15 mouse cellular contexts compared by ENCODE assay signal in the genomic region with DNA sequence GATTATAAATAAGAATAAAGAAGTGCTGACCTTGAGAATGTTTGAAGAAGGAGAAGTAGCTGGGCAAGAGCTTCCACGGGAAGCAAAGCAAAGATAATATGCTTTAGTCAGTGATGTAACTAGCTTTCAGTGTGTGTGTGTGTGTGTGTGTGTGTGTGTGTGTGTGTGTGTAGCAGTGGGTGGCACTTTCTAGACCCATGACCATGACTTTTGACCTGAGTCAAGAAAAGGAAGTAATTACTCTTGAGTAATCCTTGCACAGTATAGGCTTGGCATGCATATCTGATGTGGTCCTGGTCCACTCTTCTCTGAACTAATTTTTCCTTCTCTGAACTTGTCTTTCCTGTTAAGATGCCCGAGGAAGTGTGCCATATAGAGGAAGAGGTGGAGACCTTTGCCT. TPM values are rescaled to one million over a fixed set of nuclear protein-coding genes. Genes with fewer than 3 reads are reported as not detected.
DNase-seq lines count a peak whose midpoint lies in the region; ATAC-seq and TF ChIP-seq lines count a peak whose summit lies in the region.
"Had no signal": no experiment of that assay in that cellular context is flagged by ENCODE, and none has a peak within 500 bp of the region (broad histone marks: within the 10 kb centered on the region; RNA-seq: fewer than 3 reads in every experiment).

No protein-coding gene starts in this region.

- no peak overlapping the region for H3K9ac ChIP-seq in kidney, embryonic 16.5 days (replicated peaks; ENCODE audit: low read length)
- H3K9ac ChIP-seq in lung, postnatal 0 days (replicated peaks; ENCODE audit: low read depth): no peak overlapping the region
- no peak overlapping the region for H3K9ac ChIP-seq in hindbrain, embryonic 13.5 days
- H3K9ac ChIP-seq: heart, embryonic 15.5 days; intestine, embryonic 15.5 days; lung, embryonic 14.5 days; midbrain, embryonic 15.5 days; neural tube, embryonic 15.5 days had no signal

- WGBS in kidney, embryonic 16.5 days: 78% methylated on average over 2 of the region's 2 CpGs
- 44% methylated on average over 2 of the region's 2 CpGs for WGBS in lung, postnatal 0 days
- WGBS in spleen, adult 2 months: 8% methylated on average over 2 of the region's 2 CpGs
- WGBS in hindbrain, embryonic 13.5 days: 76% methylated on average over 2 of the region's 2 CpGs

- peak; percentile 46; the same call in 1 of the 2 replicates for ATAC-seq in kidney, embryonic 16.5 days (ENCODE audit: low FRiP score, low TSS enrichment)
- peak; percentile 60 for ATAC-seq in lung, postnatal 0 days
- ATAC-seq in erythroid progenitor cell, adult 5-6 weeks (replicated peaks; ENCODE audit: low FRiP score, poor library complexity, severe bottlenecking): no peak
- ATAC-seq in hindbrain, embryonic 13.5 days (ENCODE audit: low FRiP score): no peak
- ATAC-seq: intestine, embryonic 15.5 days; midbrain, embryonic 15.5 days had no signal

- no peak overlapping the region for H3K4me3 ChIP-seq in kidney, embryonic 16.5 days (ENCODE audit: low read length)
- H3K4me3 ChIP-seq in lung, postnatal 0 days (ENCODE audit: low read depth, low read length): no peak overlapping the region
- no peak overlapping the region for H3K4me3 ChIP-seq in spleen, adult 2 months (ENCODE audit: extremely low read depth, insufficient read depth, insufficient read length)
- H3K4me3 ChIP-seq in hindbrain, embryonic 13.5 days: no peak overlapping the region
- H3K4me3 ChIP-seq: embryonic facial prominence, embryonic 10.5 days; forebrain, embryonic 10.5 days; heart, embryonic 15.5 days; intestine, embryonic 15.5 days; midbrain, embryonic 15.5 days; neural tube, embryonic 15.5 days had no signal

- no peaks in the 10 kb centered on the region for H3K36me3 ChIP-seq in kidney, embryonic 16.5 days (ENCODE audit: insufficient read depth, low read length)
- H3K36me3 ChIP-seq in lung, postnatal 0 days (ENCODE audit: insufficient read depth, low read length): no peaks in the 10 kb centered on the region
- no peaks in the 10 kb centered on the region for H3K36me3 ChIP-seq in spleen, adult 2 months (ENCODE audit: control insufficient read depth, insufficient read depth, low read length)
- H3K36me3 ChIP-seq in hindbrain, embryonic 13.5 days: no peaks in the 10 kb centered on the region
- H3K36me3 ChIP-seq: embryonic facial prominence, embryonic 10.5 days; forebrain, embryonic 10.5 days; heart, embryonic 15.5 days; intestine, embryonic 15.5 days; midbrain, embryonic 15.5 days; neural tube, embryonic 15.5 days had no signal

- no peaks in the 10 kb centered on the region for H3K4me1 ChIP-seq in kidney, embryonic 16.5 days (ENCODE audit: insufficient read depth, low read length)
- H3K4me1 ChIP-seq in lung, postnatal 0 days (ENCODE audit: insufficient read depth, low read depth, low read length): no peaks in the 10 kb centered on the region
- peaks cover 4% of the 10 kb centered on the region for H3K4me1 ChIP-seq in spleen, adult 2 months (ENCODE audit: control insufficient read depth, insufficient read depth, insufficient read length)
- no peaks in the 10 kb centered on the region for H3K4me1 ChIP-seq in hindbrain, embryonic 13.5 days (replicated peaks)
- H3K4me1 ChIP-seq: embryonic facial prominence, embryonic 10.5 days; forebrain, embryonic 10.5 days; heart, embryonic 15.5 days; intestine, embryonic 15.5 days; midbrain, embryonic 15.5 days; neural tube, embryonic 15.5 days had no signal

- H3K27ac ChIP-seq in kidney, embryonic 16.5 days (ENCODE audit: low read length): no peak overlapping the region
- H3K27ac ChIP-seq in lung, postnatal 0 days (ENCODE audit: low read length): no peak overlapping the region
- no peak overlapping the region for H3K27ac ChIP-seq in spleen, adult 2 months (ENCODE audit: insufficient read depth, low read length)
- H3K27ac ChIP-seq in hindbrain, embryonic 13.5 days: no peak overlapping the region
- H3K27ac ChIP-seq: embryonic facial prominence, embryonic 10.5 days; forebrain, embryonic 10.5 days; heart, embryonic 15.5 days; intestine, embryonic 15.5 days; midbrain, embryonic 15.5 days; neural tube, embryonic 15.5 days had no signal

- no peak for TF ChIP-seq EP300 in lung, postnatal 0 days (IDR thresholded peaks at IDR 0.05)

- no peak for DNase-seq in kidney, adult 18-20 months
- DNase-seq in liver: peak; percentile 4
- DNase-seq in lung, postnatal 0 days (ENCODE audit: low spot score): peak; percentile 27
- DNase-seq in spleen, adult 2 months (ENCODE audit: low read depth in 1 of 2, low spot score in 2 of 2): peak; percentile 54 to 55
- DNase-seq: cerebellum, adult 2 months; lung, embryonic 14.5 days had no signal

- no peaks in the 10 kb centered on the region for H3K9me3 ChIP-seq in kidney, embryonic 16.5 days (ENCODE audit: low read length)
- no peaks in the 10 kb centered on the region for H3K9me3 ChIP-seq in lung, postnatal 0 days (ENCODE audit: low read length)
- H3K9me3 ChIP-seq in hindbrain, embryonic 13.5 days: no peaks in the 10 kb centered on the region; the same call in 1 of the 2 replicates
- H3K9me3 ChIP-seq: embryonic facial prominence, embryonic 10.5 days; forebrain, embryonic 10.5 days; heart, embryonic 15.5 days; intestine, embryonic 15.5 days; midbrain, embryonic 15.5 days; neural tube, embryonic 15.5 days had no signal

- no peaks in the 10 kb centered on the region for H3K27me3 ChIP-seq in kidney, embryonic 16.5 days (ENCODE audit: insufficient read depth, low read length)
- no peaks in the 10 kb centered on the region for H3K27me3 ChIP-seq in lung, postnatal 0 days (replicated peaks; ENCODE audit: insufficient read depth, low read length)
- no peaks in the 10 kb centered on the region for H3K27me3 ChIP-seq in spleen, adult 2 months (ENCODE audit: control insufficient read depth, insufficient read depth, low read length)
- peaks cover 20% of the 10 kb centered on the region for H3K27me3 ChIP-seq in hindbrain, embryonic 13.5 days
- H3K27me3 ChIP-seq: heart, embryonic 15.5 days; intestine, embryonic 15.5 days; midbrain, embryonic 15.5 days; neural tube, embryonic 15.5 days had no signal

- no peak for TF ChIP-seq POLR2A in spleen, adult 2 months (IDR thresholded peaks at IDR 0.05; ENCODE audit: low read depth, low read length)

- TF ChIP-seq CTCF in lung, postnatal 0 days (IDR thresholded peaks at IDR 0.05): no peak
- no peak for TF ChIP-seq CTCF in spleen, adult 2 months (IDR thresholded peaks at IDR 0.05; ENCODE audit: extremely low read depth, insufficient read depth, insufficient read length, insufficient replicate concordance)

- no peak overlapping the region for H3K4me2 ChIP-seq in kidney, embryonic 16.5 days (replicated peaks; ENCODE audit: low read depth, low read length)
- H3K4me2 ChIP-seq in lung, postnatal 0 days (replicated peaks; ENCODE audit: low read depth, low read length): no peak overlapping the region
- H3K4me2 ChIP-seq in hindbrain, embryonic 13.5 days: no peak overlapping the region
- H3K4me2 ChIP-seq: heart, embryonic 15.5 days; intestine, embryonic 15.5 days; lung, embryonic 14.5 days; midbrain, embryonic 15.5 days; neural tube, embryonic 15.5 days had no signal

RNA-seq across cellular contexts. Expression of a gene that starts 5.3 kb away (rescaled TPM):
- 0.81 and 1.1 TPM in 2 replicates for polyA plus RNA-seq in kidney, embryonic 16.5 days (2015; fragmentation: Nextera tagmentation; extraction: Ambion mirVana)
- polyA plus RNA-seq in lung, postnatal 0 days (2015; fragmentation: Nextera tagmentation; extraction: Ambion mirVana): 0.51 and 0.77 TPM in 2 replicates
- polyA plus RNA-seq in spleen, adult 2 months (2012; rRNA removed): 17.8 and 23.4 TPM in 2 replicates
- 14.4 and 16.8 TPM in 2 replicates for total RNA-seq in erythroid progenitor cell, adult 5-6 weeks (2015; ENCODE audit: low replicate concordance)
- total RNA-seq in erythroid progenitor cell, adult 5-6 weeks (2017; ENCODE audit: low replicate concordance): 7.7 and 9.8 TPM in 2 replicates
- 0.38 and 0.61 TPM in 2 replicates for polyA plus RNA-seq in hindbrain, embryonic 13.5 days (2015; fragmentation: Nextera tagmentation; extraction: Ambion mirVana)

Comparison
In these comparisons a context has a peak if more than half of its experiments do, and no peak if none do; other contexts are left out.
1. ATAC-seq: peak in kidney, embryonic 16.5 days (single experiment) and lung, postnatal 0 days (single experiment); none in erythroid progenitor cell, adult 5-6 weeks (single experiment) and hindbrain, embryonic 13.5 days (single experiment).